Mouse (Mus musculus) testis, postnatal 10 days (tissue): Measurements from ENCODE around the gene Tbc1d8.

Source experiments
- DNase-seq: peaks from one replicate; pipeline ENCODE4 v3.0.0; 2021; ENCODE audit warnings: low spot score

The Tbc1d8 gene

GRCm38 (mm10) chr1:39445303-39446050, 33.1 kb downstream of the Tbc1d8 start:
- DNase-seq, result no peak

- no peak for DNase-seq
These were observed 34.8 kb downstream of the Tbc1d8 start for GRCm38 (mm10) chr1:39443764-39444163.

GRCm38 (mm10) chr1:39441686-39442085, 36.9 kb downstream of the Tbc1d8 start:
- DNase-seq, result no peak

GRCm38 (mm10) chr1:39439661-39440548, 38.6 kb downstream of the Tbc1d8 start:
- DNase-seq, result no peak

GRCm38 (mm10) chr1:39438629-39439028, 39.9 kb downstream of the Tbc1d8 start:
- no peak for DNase-seq

GRCm38 (mm10) chr1:39434264-39434663, 44.3 kb downstream of the Tbc1d8 start:
- no peak for DNase-seq

- no peak for DNase-seq
These were observed 48.5 kb downstream of the Tbc1d8 start for GRCm38 (mm10) chr1:39430020-39430419.

GRCm38 (mm10) chr1:39429015-39429414, 49.5 kb downstream of the Tbc1d8 start:
- DNase-seq, result no peak

- DNase-seq, result no peak
These were observed 50.3 kb downstream of the Tbc1d8 start for GRCm38 (mm10) chr1:39428280-39428679.

GRCm38 (mm10) chr1:39425497-39425896, 53.1 kb downstream of the Tbc1d8 start:
- no peak for DNase-seq

GRCm38 (mm10) chr1:39420987-39421386, 57.6 kb downstream of the Tbc1d8 start:
- no peak for DNase-seq

GRCm38 (mm10) chr1:39418852-39419251, 59.7 kb downstream of the Tbc1d8 start:
- DNase-seq, result no peak

- DNase-seq, result peak; percentile 87
These were observed 60.7 kb downstream of the Tbc1d8 start for GRCm38 (mm10) chr1:39417817-39418216.

- no peak for DNase-seq
These were observed 68.3 kb downstream of the Tbc1d8 start for GRCm38 (mm10) chr1:39410085-39410821.

GRCm38 (mm10) chr1:39408668-39409067, 69.9 kb downstream of the Tbc1d8 start:
- DNase-seq, result no peak

- no peak for DNase-seq
These were observed 70.4 kb downstream of the Tbc1d8 start for GRCm38 (mm10) chr1:39408123-39408522.

GRCm38 (mm10) chr1:39407108-39407507, 71.4 kb downstream of the Tbc1d8 start:
- DNase-seq, result no peak

GRCm38 (mm10) chr1:39400173-39400572, 78.4 kb downstream of the Tbc1d8 start:
- DNase-seq, result no peak

GRCm38 (mm10) chr1:39399228-39399627, 79.3 kb downstream of the Tbc1d8 start:
- DNase-seq, result no peak

GRCm38 (mm10) chr1:39398284-39398683, 80.3 kb downstream of the Tbc1d8 start:
- no peak for DNase-seq

GRCm38 (mm10) chr1:39396347-39396746, 82.2 kb downstream of the Tbc1d8 start:
- DNase-seq, result no peak

- no peak for DNase-seq
These were observed 83.9 kb downstream of the Tbc1d8 start for GRCm38 (mm10) chr1:39394650-39395049.
